Mouse (Mus musculus) testis, postnatal 10 days (tissue): ENCODE data around the gene Nvl.

Experiments
- DNase-seq: peaks from one replicate; pipeline ENCODE4 v3.0.0; 2021; ENCODE audit warnings: low spot score

Nvl gene

DNA sequence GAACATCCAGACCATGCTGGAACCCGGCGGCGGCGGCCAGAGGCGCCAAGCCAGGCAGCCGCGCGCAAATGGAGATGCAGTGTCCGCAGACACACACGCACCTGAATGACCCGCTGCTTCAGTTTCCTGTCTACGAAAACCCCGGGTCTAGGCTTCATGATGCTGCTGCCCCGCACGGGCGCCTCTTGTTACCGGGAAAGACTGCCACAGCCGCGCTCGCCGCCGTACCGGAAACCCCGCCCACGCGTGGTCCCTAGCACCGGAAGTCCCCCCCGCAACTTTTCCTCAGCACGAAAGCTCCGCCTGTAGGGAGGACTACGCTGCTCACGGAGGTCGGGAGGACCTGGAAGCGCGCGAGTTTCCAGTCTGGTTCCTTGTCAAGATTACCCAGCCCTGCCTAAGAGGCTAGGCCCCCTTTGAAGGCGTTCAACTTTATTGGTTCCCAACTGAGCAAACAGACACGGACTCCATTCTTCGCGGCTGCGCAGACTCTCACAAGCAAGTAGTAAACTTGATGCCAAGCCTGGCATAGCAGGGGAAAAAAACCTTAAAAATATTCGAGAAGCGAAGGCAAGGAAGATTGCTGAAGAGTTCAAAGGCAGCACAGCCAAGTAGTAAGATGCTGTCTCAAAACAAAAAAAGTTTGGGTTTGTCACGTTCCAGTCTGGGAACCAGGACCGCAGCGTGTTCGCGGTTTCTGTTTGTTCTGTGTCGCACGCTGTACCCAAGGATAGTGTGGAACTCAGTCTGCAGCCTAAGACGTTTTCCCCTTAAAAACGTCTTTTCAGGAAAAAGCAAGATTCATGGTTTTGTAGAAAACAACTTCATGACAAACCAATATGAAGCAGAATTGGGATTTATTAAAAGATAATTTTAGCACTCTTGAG lies at the start of gene Nvl, which contains the start of gene Cnih4:
Gene Nvl, minus strand, starts transcription at position 255 of the 887 bp plus-strand sequence.
Gene Cnih4, plus strand, starts transcription at position 744 of the 887 bp plus-strand sequence.
- DNase-seq: peak; percentile 95

DNA sequence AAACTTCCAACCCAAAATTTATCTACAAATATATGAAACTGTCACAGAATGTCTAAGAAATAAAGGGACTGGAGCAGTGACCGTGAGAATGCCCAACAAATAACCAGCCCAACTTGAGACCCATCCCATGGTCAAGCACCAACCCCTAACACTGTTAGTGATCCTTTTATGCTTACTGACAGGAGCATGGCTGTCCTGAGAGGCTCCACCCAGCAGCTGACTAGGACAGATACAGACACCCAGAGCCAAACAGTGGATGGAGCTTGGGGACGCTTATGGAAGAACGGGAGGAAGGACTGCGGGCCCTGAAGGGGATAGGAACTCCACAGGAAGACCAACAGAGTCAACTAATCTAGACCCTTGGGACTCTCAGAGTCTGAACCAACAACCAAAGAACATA lies 44.9 kb upstream of the Nvl start:
- no peak for DNase-seq

DNA sequence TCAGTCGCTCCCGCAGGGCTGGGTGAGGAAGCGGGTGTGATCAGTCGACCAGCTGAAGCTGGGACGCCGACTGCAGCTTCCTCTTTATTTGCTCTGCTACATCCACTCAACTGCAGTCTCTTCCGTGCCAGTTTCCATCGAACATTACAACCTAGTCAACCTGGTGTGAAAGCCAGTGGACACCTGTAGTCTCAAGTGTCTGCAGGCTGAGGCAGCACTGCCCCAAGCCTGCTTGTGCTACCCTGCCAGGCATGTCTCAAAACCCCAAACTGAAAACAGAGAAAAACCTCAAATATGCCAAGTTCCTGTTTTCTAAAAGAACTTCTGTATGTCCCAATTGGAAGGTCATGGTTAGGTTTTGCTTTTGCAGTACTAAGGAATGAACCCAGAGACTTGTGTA lies 26.2 kb upstream of the Nvl start:
- DNase-seq: no peak

GRCm38 (mm10) chr1:181168377-181168776 lies 24.4 kb upstream of the Nvl start:
- DNase-seq: no peak

DNA sequence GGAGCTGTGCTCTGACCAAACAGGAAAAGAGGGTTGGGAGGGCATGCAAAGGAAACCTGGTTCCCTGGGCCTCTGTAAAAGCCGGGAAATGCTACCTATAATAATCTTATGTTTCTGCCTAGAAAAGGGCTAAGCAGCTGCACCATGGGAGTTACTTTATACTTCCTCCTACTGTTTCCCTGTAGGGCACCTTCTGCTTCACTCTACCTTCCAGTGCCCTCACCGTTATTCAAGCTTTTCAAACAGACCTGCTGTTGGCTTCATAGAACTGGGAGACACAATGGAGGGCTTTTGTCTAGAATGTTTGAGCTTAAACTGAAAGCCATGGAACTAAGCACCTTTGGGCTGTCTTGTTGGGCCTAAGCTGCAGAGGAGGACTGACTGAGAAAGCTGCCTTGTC lies 23.8 kb upstream of the Nvl start:
- DNase-seq: no peak

GRCm38 (mm10) chr1:181151541-181151940 lies 7.5 kb upstream of the Nvl start:
- DNase-seq: no peak

DNA sequence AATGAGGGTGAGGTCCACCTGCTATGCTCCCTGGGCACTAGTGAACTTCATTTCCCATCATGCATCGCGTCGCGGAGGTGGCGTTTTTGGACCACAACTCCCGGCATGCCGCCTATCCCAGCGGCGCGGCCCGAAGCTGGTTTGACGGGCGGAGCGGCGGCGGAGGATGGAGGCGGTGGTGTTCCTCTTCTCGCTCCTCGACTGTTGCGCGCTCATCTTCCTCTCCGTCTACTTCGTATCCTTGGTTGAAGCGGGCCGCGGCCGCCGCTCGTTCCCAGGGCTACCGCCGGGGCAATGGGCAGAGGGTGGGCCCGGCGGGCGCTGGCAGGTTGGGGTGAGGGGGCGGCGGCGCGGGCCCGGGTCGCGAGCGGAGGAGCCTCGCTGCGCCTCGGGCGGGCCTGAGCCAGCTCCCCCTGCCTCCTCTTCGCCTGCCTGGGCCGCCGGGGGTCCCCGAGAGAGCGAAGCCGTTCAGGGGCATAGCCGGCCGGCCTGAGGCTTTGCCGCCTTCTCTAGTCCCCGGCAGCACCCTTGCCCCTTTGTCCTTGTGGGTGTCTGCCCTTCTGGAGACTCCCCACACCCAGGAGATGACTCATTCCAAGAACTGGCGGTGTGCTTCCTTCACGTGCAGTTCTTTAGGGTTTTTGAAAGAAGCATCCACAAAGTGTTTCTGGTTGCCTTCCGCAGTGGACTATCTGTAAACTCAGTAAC lies 7.0 kb upstream of the Nvl start:
- DNase-seq: peak; percentile 96

DNA sequence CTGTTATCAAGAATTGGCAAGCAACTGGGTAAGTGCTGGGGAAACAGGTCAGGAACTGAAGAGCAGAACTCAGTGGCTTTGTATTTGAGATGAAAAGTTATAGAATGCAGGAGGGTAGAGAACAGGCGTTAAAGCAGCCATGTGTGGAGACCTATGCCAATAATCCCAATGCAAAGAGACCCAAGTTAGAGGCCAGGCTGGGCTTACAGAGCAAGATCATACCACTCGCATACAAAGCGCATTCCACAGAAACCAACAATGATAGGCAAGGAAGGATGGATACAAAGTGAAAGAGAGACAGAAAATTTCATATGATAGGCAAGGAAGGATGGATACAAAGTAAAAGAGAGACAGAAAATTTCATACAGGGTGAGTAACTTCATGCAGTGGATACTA lies 6.4 kb upstream of the Nvl start:
- no peak for DNase-seq

GRCm38 (mm10) chr1:181149373-181150017 lies 5.5 kb upstream of the Nvl start:
- no peak for DNase-seq

DNA sequence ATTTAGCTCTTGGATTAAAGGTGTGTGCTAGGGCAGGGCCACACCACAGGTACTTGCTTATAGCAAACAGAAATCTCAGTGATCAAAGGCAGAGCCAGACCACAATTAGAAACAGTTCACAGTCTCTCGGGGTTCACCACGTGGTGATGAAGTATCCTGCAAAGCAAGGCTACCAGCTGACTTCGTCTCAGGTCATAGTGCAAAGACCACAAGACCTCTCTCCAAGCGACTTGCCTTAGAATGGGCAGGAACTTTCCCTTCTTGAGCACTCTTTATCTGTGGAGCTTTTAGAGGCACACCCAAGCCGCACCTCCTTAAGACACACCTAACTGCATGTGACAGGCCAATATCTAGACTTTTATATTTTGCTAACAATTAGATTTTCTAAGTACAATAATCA lies 4.5 kb upstream of the Nvl start:
- DNase-seq: no peak

- no peak for DNase-seq
Measured at GRCm38 (mm10) chr1:181146187-181146586, 2.2 kb upstream of the Nvl start.

DNA sequence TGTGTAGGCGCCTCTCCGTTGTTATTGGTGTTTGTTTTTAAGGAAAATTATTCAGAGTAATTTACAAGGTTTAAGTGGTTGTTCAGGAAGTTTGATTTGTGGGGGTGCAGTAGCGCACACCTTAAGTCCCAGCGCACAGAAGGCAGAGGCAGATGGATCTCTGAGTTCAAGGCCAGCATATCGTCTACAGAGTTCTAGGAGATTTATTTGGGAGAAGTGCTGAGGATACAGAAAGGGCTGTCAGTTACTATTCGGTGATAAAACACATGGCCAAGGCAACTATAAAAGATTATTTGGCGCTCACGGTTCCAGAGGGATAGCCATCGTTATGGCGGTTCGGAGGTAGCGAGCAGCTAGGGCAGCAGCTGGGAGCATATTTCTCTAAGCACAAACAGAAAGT lies 962 bp upstream of the Nvl start:
- no peak for DNase-seq

DNA sequence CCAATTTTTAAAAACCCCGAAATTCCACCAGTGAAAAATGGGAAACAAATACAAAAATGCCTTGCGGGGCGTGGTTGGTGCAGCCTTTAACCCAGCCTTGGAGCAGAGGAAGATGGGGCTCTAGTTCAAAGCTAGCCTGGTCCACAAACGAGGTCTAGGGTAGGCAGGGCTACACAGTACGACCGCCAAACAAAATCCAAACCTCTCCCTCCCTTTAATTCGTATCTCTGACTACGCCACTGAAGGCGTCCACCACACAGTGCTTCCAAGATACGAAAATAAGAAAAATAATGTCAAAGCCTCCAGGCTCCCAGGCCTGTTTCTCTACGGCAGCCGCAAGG lies 425 bp downstream of the Nvl start:
- no peak for DNase-seq

DNA sequence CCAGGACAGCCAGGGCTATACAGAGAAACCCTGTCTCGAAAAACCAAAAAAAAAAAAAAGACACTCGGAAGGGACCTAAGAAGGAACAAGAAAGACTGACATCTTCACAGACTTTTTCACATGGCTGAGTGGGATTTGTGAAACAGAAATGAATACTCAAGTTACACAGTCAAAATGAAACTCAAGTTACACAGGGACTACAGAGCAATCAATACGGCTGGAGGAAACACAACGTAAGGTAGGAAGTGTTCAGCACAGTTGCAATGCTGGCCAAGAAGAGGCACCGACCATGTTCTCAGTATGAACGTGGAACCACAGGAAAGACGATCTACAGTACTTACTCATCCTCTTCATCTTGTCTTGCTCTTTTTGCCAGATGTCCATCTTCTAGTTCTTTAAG lies 5.3 kb downstream of the Nvl start:
- DNase-seq: no peak

GRCm38 (mm10) chr1:181131915-181132314 lies 12.1 kb downstream of the Nvl start:
- no peak for DNase-seq

- DNase-seq: no peak
Measured at GRCm38 (mm10) chr1:181126766-181127165, 17.2 kb downstream of the Nvl start.

GRCm38 (mm10) chr1:181125916-181126315 lies 18.1 kb downstream of the Nvl start:
- DNase-seq: no peak

- no peak for DNase-seq
Measured at GRCm38 (mm10) chr1:181124145-181124544, 19.9 kb downstream of the Nvl start.

- no peak for DNase-seq
Measured at GRCm38 (mm10) chr1:181117112-181117511, 26.9 kb downstream of the Nvl start.

GRCm38 (mm10) chr1:181090048-181090447 lies 54.0 kb downstream of the Nvl start:
- DNase-seq: no peak

- no peak for DNase-seq
Measured at GRCm38 (mm10) chr1:181084021-181084420, 60.0 kb downstream of the Nvl start.

GRCm38 (mm10) chr1:181073075-181073474 lies 70.9 kb downstream of the Nvl start:
- DNase-seq: no peak

GRCm38 (mm10) chr1:181069671-181070070 lies 74.3 kb downstream of the Nvl start:
- DNase-seq: no peak
